Mouse (Mus musculus) limb, embryonic 10.5 days (tissue): Measurements from ENCODE around the gene Gm28047. TPM values are rescaled to one million over a fixed set of nuclear protein-coding genes. Genes with fewer than 3 reads are reported as not detected.
A peak's percentile ranks its signal among the peaks of the same experiment; 100 is the strongest.

Experiments used
- DNase-seq: peaks from one replicate; pipeline ENCODE4 v3.0.0-alpha.2; 2017; ENCODE audit warnings: low spot score
- H3K27ac ChIP-seq: fragments of 300-500 bp; sonication (generic); 2 replicates; pipeline ENCODE4 v1.5.1; 2016; ENCODE audit warnings: mild to moderate bottlenecking
- H3K27me3 ChIP-seq: fragments of 300-500 bp; sonication (generic); 2 replicates; pipeline ENCODE4 v1.6.1; 2016; ENCODE audit warnings: low read depth, mild to moderate bottlenecking; ENCODE audit not compliant: poor library complexity, severe bottlenecking
- H3K36me3 ChIP-seq: fragments of 300-500 bp; sonication (generic); 2 replicates; pipeline ENCODE4 v1.6.1; 2016; ENCODE audit warnings: mild to moderate bottlenecking, moderate library complexity
- H3K4me1 ChIP-seq: fragments of 300-500 bp; sonication (generic); 2 replicates; pipeline ENCODE4 v1.6.1; 2016
- H3K4me3 ChIP-seq: fragments of 300-500 bp; sonication (generic); 2 replicates; pipeline ENCODE4 v1.5.1; 2016; ENCODE audit warnings: mild to moderate bottlenecking, moderate library complexity
- H3K9me3 ChIP-seq: fragments of 300-500 bp; sonication (generic); replicated peaks from 2 replicates; pipeline ENCODE4 v1.6.1; 2016; ENCODE audit warnings: mild to moderate bottlenecking
- WGBS: fragments of 180-500 bp; shearing (Covaris S2); methylation state at CpG from one replicate; pipeline ENCODE4 v1.1.7; 2016; 5-methylcytosine and 5-hydroxymethylcytosine counted together
- polyA plus RNA-seq: library from polyadenylated mRNA; unstranded; fragments of >200 nt; fragmentation: Nextera tagmentation; extraction: Ambion mirVana; gene quantifications from 2 replicates; pipeline ENCODE4 v1.2.1, GENCODE M21; 2016

Gm28047 gene
- polyA plus RNA-seq, 1 experiment from 2014 or later, result 0.31 TPM

DNA sequence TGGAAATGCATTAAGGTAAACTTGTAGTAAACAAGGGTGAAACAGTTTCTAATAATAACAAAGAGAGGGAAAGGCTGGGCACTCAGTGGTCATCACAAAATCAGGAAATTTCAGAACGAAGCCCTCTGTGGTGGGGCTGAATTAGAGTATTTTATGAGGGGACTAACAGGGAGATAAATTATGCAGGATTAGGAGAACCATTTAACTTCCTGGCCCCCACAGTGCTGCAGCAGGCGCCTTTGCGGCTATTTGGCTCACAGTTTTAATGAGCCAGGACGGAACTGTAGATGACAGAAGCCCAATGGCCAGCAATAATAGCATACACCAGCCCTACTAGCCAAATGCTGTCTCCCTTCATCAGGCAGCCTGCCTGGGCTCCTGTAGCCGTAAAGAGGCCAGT is 61.2 kb downstream of the Gm28047 start:
- DNase-seq, result no peak
- peaks cover 26% of the 10 kb centered on the region for H3K36me3 ChIP-seq
- H3K4me1 ChIP-seq, result no peaks in the 10 kb centered on the region; the same call in 1 of the 2 replicates
- no peaks in the 10 kb centered on the region for H3K27me3 ChIP-seq
- no peak overlapping the region for H3K4me3 ChIP-seq
- H3K27ac ChIP-seq, result no peak overlapping the region
- WGBS, result 72% methylated on average over 5 of the region's 5 CpGs
- H3K9me3 ChIP-seq, result no peaks in the 10 kb centered on the region

DNA sequence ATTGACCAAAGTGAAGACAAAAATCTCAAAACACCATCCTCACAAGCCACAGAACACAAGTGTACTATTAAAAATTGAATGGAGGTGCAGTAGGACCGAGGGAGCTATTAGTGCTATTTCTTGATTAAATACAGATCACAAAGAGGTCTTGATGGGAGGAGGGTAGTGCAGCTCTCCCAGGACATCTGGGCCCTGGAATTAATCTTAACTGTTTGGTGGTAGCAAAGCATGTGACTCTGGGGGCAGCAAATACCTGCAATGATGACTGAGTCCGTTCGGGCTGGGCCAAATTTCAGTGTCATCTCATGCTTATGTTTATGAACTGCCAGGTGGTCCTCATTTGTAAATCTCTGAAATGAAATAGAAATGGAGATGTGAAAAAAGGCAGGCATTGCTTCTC is 61.8 kb downstream of the Gm28047 start:
- peaks cover 26% of the 10 kb centered on the region for H3K36me3 ChIP-seq
- H3K9me3 ChIP-seq, result no peaks in the 10 kb centered on the region
- H3K27ac ChIP-seq, result no peak overlapping the region
- WGBS, result 85% methylated on average over 3 of the region's 3 CpGs
- H3K4me1 ChIP-seq, result no peaks in the 10 kb centered on the region; the same call in 1 of the 2 replicates
- H3K27me3 ChIP-seq, result no peaks in the 10 kb centered on the region
- H3K4me3 ChIP-seq, result no peak overlapping the region
- no peak for DNase-seq

DNA sequence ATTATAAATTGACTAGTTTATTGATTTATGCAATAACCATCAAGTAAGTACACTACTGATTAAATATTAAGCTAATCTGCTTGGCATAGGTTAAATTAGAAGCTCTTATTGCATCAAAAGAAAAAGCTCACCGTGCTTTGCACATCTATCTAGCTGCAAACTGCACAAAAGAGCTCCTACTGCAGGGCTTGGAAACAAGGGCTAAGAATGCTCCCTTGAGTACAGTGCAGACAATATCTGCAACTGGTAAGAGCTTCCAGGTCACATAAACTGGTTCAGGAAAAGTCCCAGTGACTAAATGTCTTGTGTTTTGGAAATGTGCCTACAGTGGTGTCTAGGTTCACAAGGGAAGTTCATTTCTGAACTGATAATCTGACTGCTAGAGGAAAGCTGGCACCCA is 62.4 kb downstream of the Gm28047 start:
- no peak for DNase-seq
- Histone ChIP-seq H3K27me3 (no peaks in the 10 kb centered on the region), H3K9me3 (no peaks in the 10 kb centered on the region), H3K4me3 (no peak overlapping the region), H3K27ac (no peak overlapping the region), H3K36me3 (peaks cover 26% of the 10 kb centered on the region), H3K4me1 (no peaks in the 10 kb centered on the region; the same call in 1 of the 2 replicates)
- WGBS, result 98% methylated on average over 1 of the region's 1 CpGs

- no peak for DNase-seq
- no peaks in the 10 kb centered on the region for H3K27me3 ChIP-seq
- no peak overlapping the region for H3K27ac ChIP-seq
- no peaks in the 10 kb centered on the region for H3K9me3 ChIP-seq
- H3K4me1 ChIP-seq, result no peaks in the 10 kb centered on the region
- peaks cover 52% of the 10 kb centered on the region for H3K36me3 ChIP-seq
- no peak overlapping the region for H3K4me3 ChIP-seq
These were observed 67.3 kb downstream of the Gm28047 start for GRCm38 (mm10) chr15:102557580-102557979.

DNA sequence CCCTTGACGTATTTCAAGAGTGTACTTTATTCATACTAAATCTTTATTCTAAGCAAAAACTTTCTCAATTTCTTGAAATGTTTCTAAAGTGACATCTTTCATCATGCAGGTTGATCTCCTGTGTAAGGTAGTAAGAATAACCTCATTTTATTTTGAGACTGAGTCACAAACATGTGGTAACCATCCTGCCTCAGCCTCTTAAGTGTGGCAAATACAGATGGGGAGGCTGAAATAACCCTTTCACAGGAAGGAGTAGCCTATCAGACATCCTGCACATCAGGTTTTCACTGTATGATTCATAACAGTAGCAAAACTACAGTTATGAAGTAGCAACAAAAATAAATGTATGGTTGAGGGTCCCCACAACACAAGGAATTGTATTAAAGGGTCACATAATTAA is 69.3 kb downstream of the Gm28047 start:
- H3K27me3 ChIP-seq, result no peaks in the 10 kb centered on the region
- peaks cover 59% of the 10 kb centered on the region for H3K36me3 ChIP-seq
- H3K4me3 ChIP-seq, result no peak overlapping the region
- no peak overlapping the region for H3K27ac ChIP-seq
- DNase-seq, result no peak
- H3K9me3 ChIP-seq, result no peaks in the 10 kb centered on the region
- WGBS, result 91% methylated on average over 1 of the region's 1 CpGs
- no peaks in the 10 kb centered on the region for H3K4me1 ChIP-seq

- 94% methylated on average over 5 of the region's 5 CpGs for whole genome bisulfite sequencing
- peaks cover 73% of the 10 kb centered on the region for H3K36me3 ChIP-seq
- H3K4me1 ChIP-seq, result no peaks in the 10 kb centered on the region
- DNase-seq, result no peak
- H3K4me3 ChIP-seq, result no peak overlapping the region
- no peaks in the 10 kb centered on the region for H3K9me3 ChIP-seq
- no peak overlapping the region for H3K27ac ChIP-seq
- H3K27me3 ChIP-seq, result no peaks in the 10 kb centered on the region
These were observed 72.3 kb downstream of the Gm28047 start for GRCm38 (mm10) chr15:102552599-102552998.

DNA sequence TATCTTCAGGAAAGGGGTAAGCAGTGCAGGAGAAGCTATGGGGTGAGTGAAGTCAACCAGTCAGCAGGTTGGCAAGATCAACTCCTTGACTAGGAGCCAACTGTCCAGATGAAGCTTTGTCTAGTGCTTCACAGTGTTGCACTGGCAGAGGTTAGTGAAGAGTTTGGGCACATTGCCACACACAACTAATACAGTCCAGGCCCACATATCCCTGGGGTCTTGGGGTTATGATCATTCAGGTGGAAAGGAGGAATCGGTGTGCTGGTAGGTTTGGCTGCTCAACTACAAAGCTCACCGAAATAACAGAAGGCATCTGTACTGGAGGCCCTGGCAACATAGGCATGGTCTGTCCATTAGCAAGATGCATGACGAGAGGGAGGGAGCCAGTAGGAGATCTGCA is 77.4 kb downstream of the Gm28047 start:
- Histone ChIP-seq H3K4me3 (no peak overlapping the region), H3K27me3 (no peaks in the 10 kb centered on the region), H3K9me3 (no peaks in the 10 kb centered on the region), H3K27ac (no peak overlapping the region), H3K4me1 (no peaks in the 10 kb centered on the region), H3K36me3 (peaks cover 83% of the 10 kb centered on the region)
- no peak for DNase-seq
- WGBS, result 97% methylated on average over 3 of the region's 3 CpGs

DNA sequence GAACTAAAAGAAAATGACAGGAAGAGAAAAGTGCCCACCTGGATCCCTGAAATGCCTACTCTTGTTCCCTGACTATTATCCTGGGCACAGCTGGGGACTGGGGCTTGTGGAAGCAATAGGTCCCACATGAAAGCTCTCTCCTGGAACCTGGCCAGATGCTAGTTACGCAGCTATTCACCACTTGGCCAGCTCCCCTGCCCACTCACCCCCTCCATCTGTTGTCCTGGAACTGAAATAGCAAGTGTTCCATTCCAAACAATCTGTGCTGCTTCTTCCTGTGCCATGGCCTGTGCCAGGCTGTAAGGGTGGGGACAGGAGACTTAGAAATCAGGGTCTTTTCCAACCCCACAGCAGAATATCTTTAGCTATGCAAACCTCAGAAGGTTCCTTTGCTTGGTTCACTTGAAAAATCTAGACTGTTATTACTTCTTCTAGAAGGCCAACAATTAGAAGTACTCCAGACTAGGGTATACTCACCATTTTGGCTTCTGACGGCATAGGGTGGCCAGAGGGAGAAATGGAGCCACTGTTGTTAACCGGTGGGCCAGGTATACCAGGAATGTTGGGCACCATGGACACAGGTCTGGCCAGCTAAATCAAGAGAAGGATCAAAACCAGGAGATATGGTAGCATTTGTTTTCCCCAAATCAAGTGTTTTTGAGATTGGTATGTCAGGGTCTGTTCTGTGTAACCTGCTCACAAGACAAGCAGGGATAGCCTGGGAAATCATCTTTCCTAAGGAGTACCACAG is 78.0 kb downstream of the Gm28047 start:
- WGBS, result 94% methylated on average over 3 of the region's 3 CpGs
- peaks cover 82% of the 10 kb centered on the region for H3K36me3 ChIP-seq
- no peak overlapping the region for H3K27ac ChIP-seq
- H3K4me3 ChIP-seq, result no peak overlapping the region
- no peaks in the 10 kb centered on the region for H3K4me1 ChIP-seq
- no peaks in the 10 kb centered on the region for H3K9me3 ChIP-seq
- no peaks in the 10 kb centered on the region for H3K27me3 ChIP-seq
- DNase-seq, result no peak

DNA sequence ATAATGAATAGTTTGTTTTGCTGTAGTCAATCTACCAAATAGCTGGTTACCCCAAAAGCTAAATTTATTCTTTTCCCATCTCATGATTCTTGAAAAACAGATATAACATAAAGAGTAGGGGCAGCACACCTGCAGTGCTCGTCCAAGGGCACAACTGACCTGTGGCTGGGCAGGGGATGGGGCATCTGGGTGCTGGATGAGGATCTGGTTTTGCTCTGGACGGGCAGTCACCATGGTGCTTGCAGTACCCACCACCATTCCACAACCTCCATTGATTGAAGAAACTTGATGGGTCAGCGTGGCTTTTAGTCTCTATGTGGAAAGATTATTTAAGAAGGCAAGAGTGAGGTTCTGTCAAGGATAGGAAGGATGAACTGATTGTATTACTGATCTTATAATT is 78.6 kb downstream of the Gm28047 start:
- H3K27ac ChIP-seq, result no peak overlapping the region
- H3K9me3 ChIP-seq, result no peaks in the 10 kb centered on the region
- 89% methylated on average over 3 of the region's 3 CpGs for WGBS
- DNase-seq, result no peak
- H3K4me1 ChIP-seq, result no peaks in the 10 kb centered on the region
- no peak overlapping the region for H3K4me3 ChIP-seq
- H3K27me3 ChIP-seq, result no peaks in the 10 kb centered on the region
- H3K36me3 ChIP-seq, result peaks cover 82% of the 10 kb centered on the region

DNA sequence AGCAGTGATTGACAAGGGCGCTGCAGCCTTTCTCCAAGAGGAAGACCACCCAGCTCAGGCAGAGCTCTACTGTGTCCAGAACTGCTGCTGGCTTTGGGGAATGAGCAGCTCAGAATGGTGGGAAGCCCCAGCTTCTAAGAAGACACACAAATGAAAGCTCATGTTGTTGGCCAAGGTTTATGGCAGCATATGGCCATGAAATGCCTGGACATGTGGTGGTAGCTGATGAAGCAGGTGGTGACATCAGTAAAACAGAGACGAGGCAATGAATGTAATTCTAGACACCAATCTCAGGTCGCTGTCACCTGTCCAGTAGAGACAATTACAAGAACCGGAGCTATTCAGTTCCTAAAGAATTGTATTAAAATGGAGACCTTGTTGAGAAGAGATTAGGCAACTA is 80.1 kb downstream of the Gm28047 start:
- no peaks in the 10 kb centered on the region for H3K9me3 ChIP-seq
- H3K27ac ChIP-seq, result no peak overlapping the region
- WGBS, result 92% methylated on average over 4 of the region's 4 CpGs
- no peak overlapping the region for H3K4me3 ChIP-seq
- peaks cover 86% of the 10 kb centered on the region for H3K36me3 ChIP-seq
- H3K27me3 ChIP-seq, result no peaks in the 10 kb centered on the region
- no peaks in the 10 kb centered on the region for H3K4me1 ChIP-seq
- DNase-seq, result no peak

- WGBS, result 78% methylated on average over 7 of the region's 7 CpGs
- H3K27me3 ChIP-seq, result no peaks in the 10 kb centered on the region
- no peaks in the 10 kb centered on the region for H3K9me3 ChIP-seq
- no peak for DNase-seq
- H3K36me3 ChIP-seq, result peaks cover 87% of the 10 kb centered on the region
- 0 out of 2 replicates have a peak overlapping the region, but pooled peaks have one; percentile 0 for H3K27ac ChIP-seq
- H3K4me3 ChIP-seq, result no peak overlapping the region
- peaks cover 10% of the 10 kb centered on the region for H3K4me1 ChIP-seq
These were observed 90.9 kb downstream of the Gm28047 start for GRCm38 (mm10) chr15:102533926-102534325.

DNA sequence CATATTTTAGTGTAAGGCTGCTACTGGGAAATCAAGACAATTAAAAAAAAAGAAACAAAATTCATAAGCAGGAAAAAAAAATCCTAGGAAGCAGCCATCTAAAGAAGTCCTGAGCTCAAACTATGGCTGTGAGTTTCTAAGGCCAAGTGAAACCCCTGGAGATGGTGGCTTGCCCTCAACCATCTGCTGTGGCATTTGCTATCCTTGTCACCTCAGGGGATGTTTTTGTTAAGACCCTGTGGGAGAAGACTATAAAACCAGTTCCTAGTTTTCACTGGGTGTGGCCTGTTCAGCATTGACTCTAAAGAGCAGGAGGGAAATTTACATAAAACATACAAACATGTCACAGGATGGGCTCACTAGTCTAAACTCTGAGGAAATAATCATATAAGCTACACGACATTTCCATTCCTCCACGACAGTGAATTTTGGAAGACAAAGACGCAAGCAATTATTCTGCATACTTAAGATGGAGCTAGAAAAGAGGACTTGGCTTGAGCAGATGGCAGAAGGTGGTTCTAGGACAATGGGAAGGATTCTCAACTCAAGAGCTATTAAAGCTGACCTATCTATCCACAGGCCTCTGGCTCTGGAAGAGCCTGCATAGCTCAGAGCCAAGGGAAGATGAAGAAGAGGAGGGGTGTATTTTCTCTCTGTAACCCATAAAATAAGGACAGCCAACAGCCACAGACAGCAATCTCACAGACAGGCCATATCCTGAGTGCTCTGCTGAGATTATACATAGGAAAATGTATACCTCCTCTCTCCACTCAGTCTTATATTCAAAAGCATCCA is 92.6 kb downstream of the Gm28047 start:
- 92% methylated on average over 3 of the region's 3 CpGs for WGBS
- no peak for DNase-seq
- peaks cover 10% of the 10 kb centered on the region for H3K4me1 ChIP-seq
- no peaks in the 10 kb centered on the region for H3K9me3 ChIP-seq
- H3K27ac ChIP-seq, result no peak overlapping the region
- H3K27me3 ChIP-seq, result no peaks in the 10 kb centered on the region
- peaks cover 95% of the 10 kb centered on the region for H3K36me3 ChIP-seq
- no peak overlapping the region for H3K4me3 ChIP-seq

GRCm38 (mm10) chr15:102531586-102531985 is 93.3 kb downstream of the Gm28047 start:
- Histone ChIP-seq H3K36me3 (peaks cover 92% of the 10 kb centered on the region), H3K4me1 (peaks cover 10% of the 10 kb centered on the region), H3K9me3 (no peaks in the 10 kb centered on the region), H3K27ac (no peak overlapping the region), H3K27me3 (no peaks in the 10 kb centered on the region), H3K4me3 (no peak overlapping the region)
- no peak for DNase-seq
- 68% methylated on average over 4 of the region's 4 CpGs for WGBS
